Mouse (Mus musculus): ENCODE results near the gene Hdac9.

DNA sequence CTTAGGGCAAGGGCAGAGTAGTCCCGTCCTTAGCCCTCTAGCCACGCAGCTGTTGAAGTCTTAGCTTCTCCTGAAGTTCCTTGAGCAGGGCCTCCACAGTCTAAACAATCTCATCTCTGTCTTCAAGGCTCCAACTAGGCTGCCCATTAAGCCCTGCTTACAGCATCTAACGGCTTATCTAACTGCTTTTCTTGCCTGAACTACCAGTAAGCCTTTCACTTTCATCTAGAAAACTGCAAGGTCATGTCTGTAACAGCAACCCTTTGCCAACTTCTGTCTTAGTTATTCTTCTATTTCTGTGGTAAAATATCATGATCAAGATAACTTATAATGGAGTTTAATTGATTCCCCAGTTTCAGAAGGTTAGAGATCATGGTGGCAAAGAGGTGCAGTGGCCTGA, 704.7 kb downstream of the Hdac9 start:
- TF ChIP-seq CTCF (IDR thresholded peaks at IDR 0.05; ENCODE audit: borderline replicate concordance, extremely low read depth, insufficient read depth, insufficient read length) = no peak
- TF ChIP-seq POLR2A (IDR thresholded peaks at IDR 0.05; ENCODE audit: borderline replicate concordance, extremely low read depth, insufficient read depth, insufficient read length, poor library complexity, severe bottlenecking) = no peak

All from brain, embryonic 14.5 days (tissue).